Mouse (Mus musculus): Measurements from ENCODE around the gene Sel1l. TPM values are rescaled to one million over a fixed set of nuclear protein-coding genes. Genes with fewer than 3 reads are reported as not detected.

The Sel1l gene
- polyA plus RNA-seq, 1 experiment from 2014 or later = 95.3 TPM

GRCm38 (mm10) chr12:91768871-91769270 is 80.1 kb downstream of the Sel1l start:
- ATAC-seq = no peak
- WGBS = 76% methylated on average over 2 of the region's 2 CpGs

GRCm38 (mm10) chr12:91768176-91768575 is 80.8 kb downstream of the Sel1l start:
- H3K27ac ChIP-seq = no peak overlapping the region

More at GRCm38 (mm10) chr12:91768871-91769270, 80.1 kb downstream of the Sel1l start:
- no peak overlapping the region for H3K9ac ChIP-seq
- H3K27me3 ChIP-seq = no peaks in the 10 kb centered on the region
- H3K9me3 ChIP-seq (replicated peaks) = no peaks in the 10 kb centered on the region
- no peak overlapping the region for H3K4me3 ChIP-seq
- peaks cover 28% of the 10 kb centered on the region for H3K4me1 ChIP-seq
- H3K4me2 ChIP-seq = no peak overlapping the region
- no peak overlapping the region for H3K27ac ChIP-seq
- H3K36me3 ChIP-seq (ENCODE audit: poor library complexity, severe bottlenecking) = no peaks in the 10 kb centered on the region

GRCm38 (mm10) chr12:91766338-91767107 is 82.4 kb downstream of the Sel1l start:
- Histone ChIP-seq H3K27ac (no peak overlapping the region), H3K9ac (peak overlapping the region; percentile 26; the same call in 1 of the 2 replicates), H3K9me3 (replicated peaks) (no peaks in the 10 kb centered on the region), H3K4me1 (peaks cover 28% of the 10 kb centered on the region), H3K4me2 (peak overlapping the region; percentile 27; the same call in 1 of the 2 replicates), H3K27me3 (no peaks in the 10 kb centered on the region), H3K36me3 (ENCODE audit: poor library complexity, severe bottlenecking) (no peaks in the 10 kb centered on the region), H3K4me3 (no peak overlapping the region)
- ATAC-seq = peak; percentile 84
- 43% methylated on average over 14 of the region's 14 CpGs for WGBS

More at GRCm38 (mm10) chr12:91768176-91768575, 80.8 kb downstream of the Sel1l start:
- Histone ChIP-seq H3K9ac (no peak overlapping the region), H3K4me3 (no peak overlapping the region), H3K27me3 (no peaks in the 10 kb centered on the region), H3K4me2 (no peak overlapping the region), H3K4me1 (peaks cover 28% of the 10 kb centered on the region), H3K9me3 (replicated peaks) (no peaks in the 10 kb centered on the region), H3K36me3 (ENCODE audit: poor library complexity, severe bottlenecking) (no peaks in the 10 kb centered on the region)
- WGBS = 90% methylated on average over 6 of the region's 6 CpGs
- no peak for ATAC-seq

GRCm38 (mm10) chr12:91765504-91765903 is 83.5 kb downstream of the Sel1l start:
- H3K27me3 ChIP-seq = no peaks in the 10 kb centered on the region
- H3K4me1 ChIP-seq = peaks cover 28% of the 10 kb centered on the region
- no peak overlapping the region for H3K9ac ChIP-seq
- H3K36me3 ChIP-seq (ENCODE audit: poor library complexity, severe bottlenecking) = no peaks in the 10 kb centered on the region
- 74% methylated on average over 13 of the region's 13 CpGs for WGBS
- no peak overlapping the region for H3K27ac ChIP-seq
- ATAC-seq = no peak
- H3K9me3 ChIP-seq (replicated peaks) = no peaks in the 10 kb centered on the region
- no peak overlapping the region for H3K4me2 ChIP-seq
- no peak overlapping the region for H3K4me3 ChIP-seq

- Histone ChIP-seq H3K27me3 (no peaks in the 10 kb centered on the region), H3K4me3 (no peak overlapping the region), H3K36me3 (ENCODE audit: poor library complexity, severe bottlenecking) (no peaks in the 10 kb centered on the region), H3K4me1 (peaks cover 28% of the 10 kb centered on the region), H3K9ac (no peak overlapping the region), H3K27ac (no peak overlapping the region), H3K4me2 (no peak overlapping the region), H3K9me3 (replicated peaks) (no peaks in the 10 kb centered on the region)
- 15% methylated on average over 2 of the region's 2 CpGs for WGBS
- ATAC-seq = no peak
These were observed 83.9 kb downstream of the Sel1l start for GRCm38 (mm10) chr12:91765054-91765453.

GRCm38 (mm10) chr12:91764471-91764870 is 84.5 kb downstream of the Sel1l start:
- no peak overlapping the region for H3K4me3 ChIP-seq
- no peaks in the 10 kb centered on the region for H3K27me3 ChIP-seq
- H3K4me1 ChIP-seq = peaks cover 28% of the 10 kb centered on the region
- no peaks in the 10 kb centered on the region for H3K36me3 ChIP-seq (ENCODE audit: poor library complexity, severe bottlenecking)
- WGBS = 84% methylated on average over 2 of the region's 2 CpGs
- ATAC-seq = no peak
- H3K9ac ChIP-seq = no peak overlapping the region
- no peaks in the 10 kb centered on the region for H3K9me3 ChIP-seq (replicated peaks)
- H3K27ac ChIP-seq = no peak overlapping the region
- no peak overlapping the region for H3K4me2 ChIP-seq

- Histone ChIP-seq H3K4me1 (peaks cover 10% of the 10 kb centered on the region), H3K9me3 (replicated peaks) (no peaks in the 10 kb centered on the region), H3K36me3 (ENCODE audit: poor library complexity, severe bottlenecking) (no peaks in the 10 kb centered on the region), H3K27ac (no peak overlapping the region), H3K9ac (no peak overlapping the region), H3K27me3 (no peaks in the 10 kb centered on the region), H3K4me3 (no peak overlapping the region), H3K4me2 (no peak overlapping the region)
- 85% methylated on average over 3 of the region's 3 CpGs for WGBS
- ATAC-seq = no peak
These were observed 89.1 kb downstream of the Sel1l start for GRCm38 (mm10) chr12:91759836-91760235.

- Histone ChIP-seq H3K4me3 (no peak overlapping the region), H3K4me1 (0 out of 2 replicates have a peak, but pooled peaks cover 3% of the 10 kb centered on the region), H3K4me2 (no peak overlapping the region), H3K27me3 (no peaks in the 10 kb centered on the region), H3K36me3 (ENCODE audit: poor library complexity, severe bottlenecking) (no peaks in the 10 kb centered on the region), H3K9me3 (replicated peaks) (no peaks in the 10 kb centered on the region), H3K9ac (no peak overlapping the region), H3K27ac (no peak overlapping the region)
- no peak for ATAC-seq
- WGBS = 90% methylated on average over 13 of the region's 13 CpGs
These were observed 90.9 kb downstream of the Sel1l start for GRCm38 (mm10) chr12:91757854-91758562.

- H3K36me3 ChIP-seq (ENCODE audit: poor library complexity, severe bottlenecking) = no peaks in the 10 kb centered on the region
- H3K4me1 ChIP-seq = 0 out of 2 replicates have a peak, but pooled peaks cover 3% of the 10 kb centered on the region
- no peak for ATAC-seq
- 69% methylated on average over 5 of the region's 5 CpGs for WGBS
- H3K4me3 ChIP-seq = no peak overlapping the region
- no peaks in the 10 kb centered on the region for H3K27me3 ChIP-seq
- no peak overlapping the region for H3K4me2 ChIP-seq
- no peak overlapping the region for H3K27ac ChIP-seq
- no peaks in the 10 kb centered on the region for H3K9me3 ChIP-seq (replicated peaks)
- no peak overlapping the region for H3K9ac ChIP-seq
These were observed 92.3 kb downstream of the Sel1l start for GRCm38 (mm10) chr12:91756562-91757166.

Small RNA genes lying within 50 kb of the gene (microRNA-seq; reads per million reads assigned to microRNA genes)
- gene Gm22015 = not detected

Other genes starting within 250 kb of the Sel1l start
- gene Ston2, start 60.8 kb downstream of the Sel1l start, polyA plus RNA-seq (2015; fragmentation: Nextera tagmentation; extraction: Ambion mirVana) = 10.5 and 13.2 TPM in 2 replicates

Data from forebrain, embryonic 13.5 days (tissue).